Mouse (Mus musculus) cerebellum, adult 2 months (tissue): ENCODE data around the gene Mapkapk5. TPM values are rescaled to one million over a fixed set of nuclear protein-coding genes. Genes with fewer than 3 reads are reported as not detected.
"Not testable (repeated sequence)": the region's sequence is repeated elsewhere in the genome, so short reads cannot be mapped to it uniquely, and the experiment has no call there.

Source experiments
- DNase-seq, 2 experiments: peaks; one replicate each; pipeline ENCODE4 v3.0.0; 2021
- H3K27ac ChIP-seq: fragments of 200-500 bp; 2 replicates; pipeline ENCODE4 v1.5.1; 2012; ENCODE audit warnings: low read length, control low read depth, inconsistent platforms; ENCODE audit not compliant: insufficient read depth
- H3K27me3 ChIP-seq: fragments of 200-500 bp; 2 replicates; pipeline ENCODE4 v1.6.1; 2012; ENCODE audit warnings: inconsistent platforms, mild to moderate bottlenecking, low read length, moderate library complexity; ENCODE audit not compliant: control insufficient read depth, insufficient read depth
- H3K4me1 ChIP-seq: fragments of 200-500 bp; 2 replicates; pipeline ENCODE4 v1.6.1; 2011; ENCODE audit warnings: low read length; ENCODE audit not compliant: control insufficient read depth, insufficient read depth
- H3K4me3 ChIP-seq: fragments of 200-500 bp; replicated peaks from 2 replicates; pipeline ENCODE3; 2011; ENCODE audit warnings: mild to moderate bottlenecking, low read depth, low read length, control low read depth; ENCODE audit not compliant: insufficient read depth
- CTCF ChIP-seq: fragments of 200-500 bp; IDR thresholded peaks from 2 replicates; pipeline ENCODE4 v1.5.1; 2011; ENCODE audit warnings: low read depth, mild to moderate bottlenecking, control low read depth, low read length, moderate library complexity, borderline replicate concordance; ENCODE audit not compliant: insufficient read depth
- POLR2A ChIP-seq: fragments of 200-500 bp; IDR thresholded peaks from 2 replicates; pipeline ENCODE4 v1.6.1; 2011; ENCODE audit warnings: low read length, control low read depth, borderline replicate concordance; ENCODE audit not compliant: insufficient read depth
- WGBS: fragments of 180-500 bp; shearing (Covaris S2); methylation state at CpG from one replicate; pipeline ENCODE4 v1.1.7; 2018; 5-methylcytosine and 5-hydroxymethylcytosine counted together
- polyA plus RNA-seq: library from polyadenylated mRNA; depleted of rRNA; stranded (reverse); fragments of >200 nt; gene quantifications from 2 replicates; pipeline ENCODE4 v1.2.3, GENCODE M21; 2012; rRNA removed

The Mapkapk5 gene
- polyA plus RNA-seq, 1 experiment: 94.9 TPM

GRCm38 (mm10) chr5:121510009-121510408, 35.7 kb downstream of the Mapkapk5 start:
- 80% methylated on average over 7 of the region's 7 CpGs for WGBS
- Histone ChIP-seq H3K4me1 (no peaks in the 10 kb centered on the region), H3K27ac (no peak overlapping the region), H3K4me3 (no peak overlapping the region), H3K27me3 (no peaks in the 10 kb centered on the region)
- no peak for DNase-seq
- TF ChIP-seq POLR2A (no peak), CTCF (no peak)

GRCm38 (mm10) chr5:121506846-121507245, 38.9 kb downstream of the Mapkapk5 start:
- no peak overlapping the region for H3K27ac ChIP-seq
- H3K4me1 ChIP-seq: no peaks in the 10 kb centered on the region
- no peak overlapping the region for H3K4me3 ChIP-seq
- no peak for TF ChIP-seq CTCF
- no peak for TF ChIP-seq POLR2A
- DNase-seq: no peak
- no peaks in the 10 kb centered on the region for H3K27me3 ChIP-seq
- 81% methylated on average over 1 of the region's 1 CpGs for WGBS

- no peak for DNase-seq
- WGBS: 91% methylated on average over 3 of the region's 3 CpGs
- Histone ChIP-seq H3K4me1 (no peaks in the 10 kb centered on the region), H3K27ac (no peak within 1 kb of the TSS), H3K4me3 (no peak within 1 kb of the TSS), H3K27me3 (no peaks in the 10 kb centered on the region)
- TF ChIP-seq POLR2A: no peak
- TF ChIP-seq CTCF: no peak
Observed at GRCm38 (mm10) chr5:121503231-121503630, 42.5 kb downstream of the Mapkapk5 start, which contains the start of gene Adam1b. Gene Adam1b, minus strand, starts transcription at chr5:121503435.

- not testable (repeated sequence) for H3K4me1 ChIP-seq, H3K27ac ChIP-seq, H3K27me3 ChIP-seq, DNase-seq, H3K4me3 ChIP-seq
- 62% methylated on average over 11 of the region's 17 CpGs for WGBS
Observed at GRCm38 (mm10) chr5:121501424-121501996, 44.2 kb downstream of the Mapkapk5 start.

GRCm38 (mm10) chr5:121500719-121501118, 45.0 kb downstream of the Mapkapk5 start:
- no peak overlapping the region for H3K4me3 ChIP-seq
- no peaks in the 10 kb centered on the region for H3K27me3 ChIP-seq
- TF ChIP-seq POLR2A: no peak
- TF ChIP-seq CTCF: no peak
- H3K4me1 ChIP-seq: no peaks in the 10 kb centered on the region
- H3K27ac ChIP-seq: no peak overlapping the region
- no peak for DNase-seq
- WGBS: 70% methylated on average over 7 of the region's 7 CpGs

- Histone ChIP-seq H3K27ac (no peak overlapping the region), H3K4me1 (no peaks in the 10 kb centered on the region), H3K4me3 (no peak overlapping the region), H3K27me3 (no peaks in the 10 kb centered on the region)
- 72% methylated on average over 8 of the region's 8 CpGs for WGBS
- DNase-seq: no peak
- TF ChIP-seq CTCF (no peak), POLR2A (no peak)
Observed at GRCm38 (mm10) chr5:121493305-121493704, 52.4 kb downstream of the Mapkapk5 start.

- no peaks in the 10 kb centered on the region for H3K27me3 ChIP-seq
Observed at GRCm38 (mm10) chr5:121484801-121485200, 60.9 kb downstream of the Mapkapk5 start.

GRCm38 (mm10) chr5:121477680-121478079, 68.0 kb downstream of the Mapkapk5 start:
- peak in 1 of 2 experiments; percentile 47 for DNase-seq
- Histone ChIP-seq H3K27ac (no peak overlapping the region), H3K4me1 (no peaks in the 10 kb centered on the region), H3K4me3 (no peak overlapping the region), H3K27me3 (no peaks in the 10 kb centered on the region)
- 31% methylated on average over 3 of the region's 3 CpGs for WGBS
- TF ChIP-seq POLR2A (no peak), CTCF (peak; percentile 32; the same call in 1 of the 2 replicates)

More at GRCm38 (mm10) chr5:121484801-121485200, 60.9 kb downstream of the Mapkapk5 start:
- Histone ChIP-seq H3K4me1 (no peaks in the 10 kb centered on the region), H3K4me3 (no peak overlapping the region), H3K27ac (no peak overlapping the region)
- TF ChIP-seq CTCF (no peak), POLR2A (no peak)
- no peak for DNase-seq
- WGBS: 81% methylated on average over 5 of the region's 5 CpGs

GRCm38 (mm10) chr5:121476040-121476439, 69.7 kb downstream of the Mapkapk5 start:
- no peaks in the 10 kb centered on the region for H3K4me1 ChIP-seq
- whole genome bisulfite sequencing: 86% methylated on average over 1 of the region's 1 CpGs
- no peak overlapping the region for H3K27ac ChIP-seq
- no peak for DNase-seq
- TF ChIP-seq CTCF (no peak), POLR2A (no peak)
- no peaks in the 10 kb centered on the region for H3K27me3 ChIP-seq
- H3K4me3 ChIP-seq: no peak overlapping the region

Other genes with a start within 250 kb of the Mapkapk5 start
- 109 and 120 TPM in 2 replicates for gene Trafd1, start 160.3 kb downstream of the Mapkapk5 start, polyA plus RNA-seq
- 19.6 and 21.2 TPM in 2 replicates for gene Naa25, start 148.0 kb downstream of the Mapkapk5 start, polyA plus RNA-seq
- gene Tmem116, start 94.0 kb downstream of the Mapkapk5 start, polyA plus RNA-seq: 2.8 and 3.7 TPM in 2 replicates
- 145 TPM in 2 replicates for gene Erp29, start 93.4 kb downstream of the Mapkapk5 start, polyA plus RNA-seq
- not detected in 2 replicates for gene Adam1b, start 42.5 kb downstream of the Mapkapk5 start, polyA plus RNA-seq
- gene Adam1a, start 423 bp downstream of the Mapkapk5 start, polyA plus RNA-seq: 30.6 and 31.5 TPM in 2 replicates
- 0.21 TPM in 2 replicates for gene Gm42878, start 423 bp downstream of the Mapkapk5 start, polyA plus RNA-seq
- 174 and 192 TPM in 2 replicates for gene Aldh2, start 47.9 kb upstream of the Mapkapk5 start, polyA plus RNA-seq
- gene Acad12, start 73.0 kb upstream of the Mapkapk5 start, polyA plus RNA-seq: 3.8 and 5.3 TPM in 2 replicates
- 3.6 and 4.0 TPM in 2 replicates for gene Acad10, start 114.6 kb upstream of the Mapkapk5 start, polyA plus RNA-seq
- 51.2 and 54.4 TPM in 2 replicates for gene Brap, start 114.7 kb upstream of the Mapkapk5 start, polyA plus RNA-seq
- 149 and 165 TPM in 2 replicates for gene Atxn2, start 165.4 kb upstream of the Mapkapk5 start, polyA plus RNA-seq